Mouse (Mus musculus): ENCODE results near the gene Ppig. TPM values are rescaled to one million over a fixed set of nuclear protein-coding genes. Genes with fewer than 3 reads are reported as not detected.

The Ppig gene
- polyA plus RNA-seq, 1 experiment = 0.30 TPM

DNA sequence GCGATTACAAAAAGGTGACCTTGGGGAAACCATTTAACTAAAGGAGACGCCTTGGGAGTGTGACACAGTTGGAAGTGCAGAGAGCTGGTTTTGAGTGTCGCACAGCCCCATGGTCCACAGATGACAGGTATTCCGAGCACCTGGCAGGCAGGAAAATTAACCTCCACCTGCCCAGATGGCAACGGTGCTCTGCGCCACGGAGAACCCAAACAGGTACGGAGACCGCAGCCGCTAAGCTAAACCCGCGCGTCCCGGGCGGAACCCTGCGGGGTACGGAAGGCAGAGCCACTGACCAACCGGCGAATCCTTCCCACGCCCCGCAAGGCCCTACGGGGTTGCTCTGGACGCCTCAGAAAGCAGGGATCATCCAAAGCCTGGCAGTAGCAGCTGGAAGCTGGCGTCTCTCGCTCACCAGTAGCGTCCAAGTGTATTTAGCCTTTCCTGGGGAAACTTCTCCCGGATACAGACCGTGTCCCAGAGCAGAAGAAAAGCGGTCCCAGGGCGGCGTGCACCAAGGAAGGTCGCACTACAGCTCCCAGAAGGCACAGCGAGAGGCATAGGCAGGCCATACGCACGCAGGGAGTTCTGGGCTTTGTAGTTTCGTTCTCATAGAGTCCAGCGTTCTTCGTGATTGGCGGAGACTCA, 9.2 kb upstream of the Ppig start, which contains the start of gene Fastkd1:
Fastkd1 (minus strand) TSS at position 536 of the 645 bp plus-strand sequence.
- peaks cover 6% of the 10 kb centered on the region; the same call in 1 of the 2 replicates for H3K36me3 ChIP-seq (ENCODE audit: control insufficient read depth, insufficient read depth, low read length)
- H3K27me3 ChIP-seq (ENCODE audit: control insufficient read depth, insufficient read depth, low read length) = no peaks in the 10 kb centered on the region
- WGBS = under 1% methylated on average over 39 of the region's 39 CpGs
- TF ChIP-seq CTCF (IDR thresholded peaks at IDR 0.05; ENCODE audit: extremely low read depth, insufficient read length, insufficient replicate concordance, low read depth, low read length) (no peak), POLR2A (IDR thresholded peaks at IDR 0.05; ENCODE audit: low read depth, low read length) (peak; percentile 35; the same call in 1 of the 2 replicates)
- H3K27ac ChIP-seq (ENCODE audit: insufficient read depth, low read depth, low read length) = peak within 1 kb of the TSS; percentile 56
- H3K4me3 ChIP-seq (ENCODE audit: low read depth, low read length) = peak within 1 kb of the TSS; percentile 75
- H3K4me1 ChIP-seq (ENCODE audit: control insufficient read depth, insufficient read depth, insufficient read length, low read length) = no peaks in the 10 kb centered on the region

DNA sequence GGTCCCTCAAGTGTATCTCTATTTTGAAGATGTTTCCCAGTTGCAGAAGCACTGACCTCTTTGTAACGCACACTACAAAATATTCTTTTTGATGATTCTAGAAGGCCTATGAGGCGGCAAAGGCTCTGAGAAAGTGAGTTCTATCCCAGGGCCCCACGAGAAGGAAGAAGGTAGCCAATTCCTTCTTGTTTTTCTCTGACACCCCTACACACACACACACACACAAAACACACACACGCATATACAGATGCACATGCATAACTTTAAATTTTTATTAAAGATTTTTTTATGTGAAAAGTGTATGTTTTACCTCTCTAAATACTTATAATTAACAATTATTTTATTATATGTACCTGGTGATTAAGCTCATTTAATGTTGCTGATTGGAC, 8.7 kb upstream of the Ppig start:
- H3K27ac ChIP-seq (ENCODE audit: insufficient read depth, low read depth, low read length) = no peak overlapping the region
- H3K4me1 ChIP-seq (ENCODE audit: control insufficient read depth, insufficient read depth, insufficient read length, low read length) = no peaks in the 10 kb centered on the region
- no peaks in the 10 kb centered on the region for H3K27me3 ChIP-seq (ENCODE audit: control insufficient read depth, insufficient read depth, low read length)
- H3K4me3 ChIP-seq (ENCODE audit: low read depth, low read length) = no peak overlapping the region
- WGBS = 19% methylated on average over 4 of the region's 4 CpGs
- peaks cover 4% of the 10 kb centered on the region; the same call in 1 of the 2 replicates for H3K36me3 ChIP-seq (ENCODE audit: control insufficient read depth, insufficient read depth, low read length)
- TF ChIP-seq CTCF (IDR thresholded peaks at IDR 0.05; ENCODE audit: extremely low read depth, insufficient read length, insufficient replicate concordance, low read depth, low read length) = no peak
- TF ChIP-seq POLR2A (IDR thresholded peaks at IDR 0.05; ENCODE audit: low read depth, low read length) = no peak

DNA sequence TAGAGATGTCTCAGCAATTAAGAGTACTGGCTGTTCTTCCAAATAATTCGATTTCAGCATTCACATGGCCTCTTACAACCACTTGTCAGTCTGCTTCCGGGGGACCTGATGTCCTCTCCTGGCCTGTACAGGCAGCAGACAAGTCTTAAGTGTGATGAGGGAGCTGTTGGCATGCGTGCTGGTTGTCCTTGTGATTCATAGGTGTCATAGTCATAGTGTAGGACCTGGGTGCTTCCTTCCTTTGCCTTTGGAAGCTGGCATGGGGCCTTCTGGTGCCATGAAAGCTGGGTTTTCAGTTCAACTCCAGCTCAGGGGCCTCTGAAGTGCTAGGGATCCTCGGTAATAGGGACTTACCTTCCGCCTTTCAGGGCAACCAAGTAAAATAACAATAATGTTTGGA, 8.2 kb upstream of the Ppig start:
- H3K36me3 ChIP-seq (ENCODE audit: control insufficient read depth, insufficient read depth, low read length) = peaks cover 4% of the 10 kb centered on the region; the same call in 1 of the 2 replicates
- no peak overlapping the region for H3K4me3 ChIP-seq (ENCODE audit: low read depth, low read length)
- no peak for TF ChIP-seq CTCF (IDR thresholded peaks at IDR 0.05; ENCODE audit: extremely low read depth, insufficient read length, insufficient replicate concordance, low read depth, low read length)
- TF ChIP-seq POLR2A (IDR thresholded peaks at IDR 0.05; ENCODE audit: low read depth, low read length) = no peak
- no peaks in the 10 kb centered on the region for H3K4me1 ChIP-seq (ENCODE audit: control insufficient read depth, insufficient read depth, insufficient read length, low read length)
- no peak overlapping the region for H3K27ac ChIP-seq (ENCODE audit: insufficient read depth, low read depth, low read length)
- no peaks in the 10 kb centered on the region for H3K27me3 ChIP-seq (ENCODE audit: control insufficient read depth, insufficient read depth, low read length)
- WGBS = 77% methylated on average over 5 of the region's 5 CpGs

DNA sequence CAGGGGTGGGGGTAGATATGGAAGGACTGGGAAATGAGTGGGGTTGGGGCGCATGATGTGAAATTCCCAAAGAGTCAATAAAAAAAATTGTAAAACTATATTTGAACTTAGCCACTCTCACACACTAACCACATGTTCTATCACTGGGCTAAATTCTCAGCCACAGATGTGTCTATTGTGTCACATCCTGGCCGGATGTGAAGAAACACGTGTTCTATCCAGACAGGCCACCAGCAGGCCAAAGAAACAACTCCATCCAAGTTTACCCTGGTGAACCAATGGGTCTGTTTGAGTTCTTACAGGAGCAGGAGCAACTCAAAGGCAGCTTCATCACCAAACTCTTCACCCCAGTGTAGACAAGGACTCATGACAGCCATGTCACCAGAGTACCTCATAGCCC, 5.9 kb upstream of the Ppig start:
- Histone ChIP-seq H3K4me1 (ENCODE audit: control insufficient read depth, insufficient read depth, insufficient read length, low read length) (no peaks in the 10 kb centered on the region), H3K27me3 (ENCODE audit: control insufficient read depth, insufficient read depth, low read length) (no peaks in the 10 kb centered on the region), H3K36me3 (ENCODE audit: control insufficient read depth, insufficient read depth, low read length) (no peaks in the 10 kb centered on the region), H3K4me3 (ENCODE audit: low read depth, low read length) (no peak overlapping the region), H3K27ac (ENCODE audit: insufficient read depth, low read depth, low read length) (no peak overlapping the region)
- WGBS = 67% methylated on average over 3 of the region's 3 CpGs
- no peak for TF ChIP-seq CTCF (IDR thresholded peaks at IDR 0.05; ENCODE audit: extremely low read depth, insufficient read length, insufficient replicate concordance, low read depth, low read length)
- no peak for TF ChIP-seq POLR2A (IDR thresholded peaks at IDR 0.05; ENCODE audit: low read depth, low read length)

DNA sequence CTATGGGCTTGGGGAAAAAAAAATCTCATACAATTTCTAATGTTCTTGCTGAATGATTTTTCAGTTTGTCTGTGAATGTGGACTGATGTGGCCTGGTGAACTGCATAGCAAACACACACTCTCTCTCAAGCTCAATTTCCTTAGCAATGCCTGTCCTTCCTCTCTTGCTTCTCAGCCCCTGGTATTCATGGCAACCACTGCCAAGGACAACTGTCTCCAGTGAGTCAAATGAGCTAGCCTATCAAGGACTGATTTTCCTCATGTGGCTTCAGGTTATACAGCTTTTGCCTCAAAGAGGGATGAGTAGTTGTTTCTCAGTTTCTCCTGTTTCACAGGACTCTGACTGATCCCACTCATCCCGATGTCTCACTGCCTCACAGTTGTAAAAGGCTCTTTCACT, 3.2 kb upstream of the Ppig start:
- Histone ChIP-seq H3K27ac (ENCODE audit: insufficient read depth, low read depth, low read length) (no peak overlapping the region), H3K36me3 (ENCODE audit: control insufficient read depth, insufficient read depth, low read length) (no peaks in the 10 kb centered on the region), H3K27me3 (ENCODE audit: control insufficient read depth, insufficient read depth, low read length) (no peaks in the 10 kb centered on the region), H3K4me1 (ENCODE audit: control insufficient read depth, insufficient read depth, insufficient read length, low read length) (no peaks in the 10 kb centered on the region), H3K4me3 (ENCODE audit: low read depth, low read length) (no peak overlapping the region)
- no peak for TF ChIP-seq CTCF (IDR thresholded peaks at IDR 0.05; ENCODE audit: extremely low read depth, insufficient read length, insufficient replicate concordance, low read depth, low read length)
- no peak for TF ChIP-seq POLR2A (IDR thresholded peaks at IDR 0.05; ENCODE audit: low read depth, low read length)
- WGBS = 74% methylated on average over 1 of the region's 1 CpGs

DNA sequence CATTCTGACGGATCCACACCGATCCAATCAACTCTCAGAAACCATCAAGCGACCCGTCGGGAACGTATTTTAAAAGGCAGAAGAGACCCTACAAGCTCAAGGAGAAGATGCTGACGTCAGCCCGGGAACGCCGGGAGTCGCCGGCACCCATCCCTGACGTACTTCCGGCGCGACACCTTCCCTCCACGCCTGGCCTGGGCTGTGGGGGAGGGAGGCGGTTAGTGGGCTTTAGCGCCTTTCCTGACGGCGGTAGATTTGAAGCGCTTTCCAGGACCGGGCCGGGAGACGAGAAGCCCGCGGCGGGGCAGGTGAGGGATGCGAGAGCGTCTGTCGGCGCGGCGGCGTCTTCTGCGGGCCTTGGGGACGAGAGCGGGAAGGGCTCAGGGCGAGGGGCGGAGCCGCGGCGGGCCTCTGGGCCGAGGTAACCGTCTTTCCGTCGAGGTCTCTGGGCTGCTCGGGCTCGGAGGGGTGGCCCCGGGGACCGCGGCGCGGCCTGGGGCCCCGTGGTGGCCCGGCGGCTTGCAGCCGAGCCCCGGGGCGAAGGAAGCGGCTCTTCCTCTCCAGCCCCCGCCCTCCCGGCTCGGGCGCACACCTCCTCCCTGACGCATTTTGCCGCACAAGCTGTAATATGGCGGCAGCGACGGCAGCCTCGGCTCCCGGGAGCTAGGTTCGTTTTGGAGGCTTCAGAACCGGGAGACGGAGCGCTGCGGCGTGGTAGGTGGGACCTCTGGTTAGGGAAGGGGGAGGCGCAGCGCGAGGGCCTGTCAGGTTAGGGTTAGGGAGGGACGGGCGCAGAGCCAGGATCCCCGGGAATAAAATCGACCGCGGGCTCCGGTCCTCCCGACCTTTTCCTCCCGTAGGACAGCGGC, 539 bp downstream of the Ppig start:
- Histone ChIP-seq H3K36me3 (ENCODE audit: control insufficient read depth, insufficient read depth, low read length) (no peaks in the 10 kb centered on the region), H3K27me3 (ENCODE audit: control insufficient read depth, insufficient read depth, low read length) (no peaks in the 10 kb centered on the region), H3K4me1 (ENCODE audit: control insufficient read depth, insufficient read depth, insufficient read length, low read length) (no peaks in the 10 kb centered on the region), H3K4me3 (ENCODE audit: low read depth, low read length) (peak overlapping the region; percentile 97), H3K27ac (ENCODE audit: insufficient read depth, low read depth, low read length) (peak overlapping the region; percentile 75)
- TF ChIP-seq POLR2A (IDR thresholded peaks at IDR 0.05; ENCODE audit: low read depth, low read length) (peak; percentile 35; the same call in 1 of the 2 replicates), CTCF (IDR thresholded peaks at IDR 0.05; ENCODE audit: extremely low read depth, insufficient read length, insufficient replicate concordance, low read depth, low read length) (no peak)
- 1% methylated on average over 80 of the region's 91 CpGs for WGBS

DNA sequence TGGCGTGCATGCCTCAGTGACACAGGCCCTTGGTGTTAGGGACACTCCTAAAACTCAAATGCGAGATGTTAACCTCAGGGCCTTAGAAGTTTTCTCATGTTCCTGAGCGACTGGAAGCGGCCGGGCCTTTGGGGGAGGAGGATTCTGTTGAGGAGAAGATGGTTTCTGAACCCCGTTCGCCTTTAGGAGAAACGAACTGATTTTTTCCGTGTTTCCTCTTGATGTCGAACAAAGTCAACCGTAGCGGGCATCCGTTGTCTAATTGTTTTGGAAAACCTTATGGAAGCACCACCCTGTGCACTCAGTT, 1.1 kb downstream of the Ppig start:
- Histone ChIP-seq H3K4me1 (ENCODE audit: control insufficient read depth, insufficient read depth, insufficient read length, low read length) (no peaks in the 10 kb centered on the region), H3K4me3 (ENCODE audit: low read depth, low read length) (peak overlapping the region; percentile 97), H3K27ac (ENCODE audit: insufficient read depth, low read depth, low read length) (peak overlapping the region; percentile 75), H3K36me3 (ENCODE audit: control insufficient read depth, insufficient read depth, low read length) (no peaks in the 10 kb centered on the region), H3K27me3 (ENCODE audit: control insufficient read depth, insufficient read depth, low read length) (no peaks in the 10 kb centered on the region)
- WGBS = 1% methylated on average over 13 of the region's 13 CpGs
- TF ChIP-seq CTCF (IDR thresholded peaks at IDR 0.05; ENCODE audit: extremely low read depth, insufficient read length, insufficient replicate concordance, low read depth, low read length) (no peak), POLR2A (IDR thresholded peaks at IDR 0.05; ENCODE audit: low read depth, low read length) (no peak)

All from small intestine, adult 2 months (tissue).